Mouse (Mus musculus) urinary bladder, adult 2 months (tissue): ENCODE results near the gene Ttll6. TPM values are rescaled to one million over a fixed set of nuclear protein-coding genes. Genes with fewer than 3 reads are reported as not detected.
"Not testable (repeated sequence)": the region's sequence is repeated elsewhere in the genome, so short reads cannot be mapped to it uniquely, and the experiment has no call there.

Experiments used
- DNase-seq: peaks from one replicate; pipeline ENCODE4 v3.0.0; 2022; ENCODE audit warnings: low spot score
- polyA plus RNA-seq: library from polyadenylated mRNA; depleted of rRNA; stranded (reverse); fragments of >200 nt; gene quantifications from 2 replicates; pipeline ENCODE4 v1.2.3, GENCODE M21; 2012; rRNA removed

Gene Ttll6
- polyA plus RNA-seq = 0.04 TPM in 2 replicates

GRCm38 (mm10) chr11:96133239-96133865 lies at the start of gene Ttll6:
TSS of gene Ttll6 (plus strand) at chr11:96133786.
- peak; percentile 43 for DNase-seq

- no peak for DNase-seq
Measured at GRCm38 (mm10) chr11:96087981-96088380, 45.6 kb upstream of the Ttll6 start.

- DNase-seq = no peak
Measured at GRCm38 (mm10) chr11:96091073-96091472, 42.5 kb upstream of the Ttll6 start.

- DNase-seq = no peak
Measured at GRCm38 (mm10) chr11:96092674-96093291, 40.8 kb upstream of the Ttll6 start.

DNA sequence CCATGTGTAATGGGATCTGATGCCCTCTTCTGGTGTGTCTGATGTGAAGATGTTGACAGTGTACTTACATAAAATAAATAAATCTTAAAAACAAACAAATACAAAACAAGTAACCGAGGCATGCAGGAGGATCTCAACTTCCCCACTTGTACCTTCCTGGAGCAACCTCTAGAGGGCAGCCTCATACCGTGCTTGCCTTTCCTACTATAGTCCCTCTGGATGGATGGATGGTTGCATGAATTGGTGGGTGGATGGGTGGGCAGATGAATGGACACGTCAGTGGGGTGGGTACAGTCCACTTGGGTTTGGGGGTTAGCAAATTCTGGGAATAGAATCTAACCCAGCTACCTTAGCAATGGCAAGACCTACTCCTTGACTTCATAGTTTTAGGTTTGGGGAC lies 40.2 kb upstream of the Ttll6 start:
- DNase-seq = peak; percentile 31

DNA sequence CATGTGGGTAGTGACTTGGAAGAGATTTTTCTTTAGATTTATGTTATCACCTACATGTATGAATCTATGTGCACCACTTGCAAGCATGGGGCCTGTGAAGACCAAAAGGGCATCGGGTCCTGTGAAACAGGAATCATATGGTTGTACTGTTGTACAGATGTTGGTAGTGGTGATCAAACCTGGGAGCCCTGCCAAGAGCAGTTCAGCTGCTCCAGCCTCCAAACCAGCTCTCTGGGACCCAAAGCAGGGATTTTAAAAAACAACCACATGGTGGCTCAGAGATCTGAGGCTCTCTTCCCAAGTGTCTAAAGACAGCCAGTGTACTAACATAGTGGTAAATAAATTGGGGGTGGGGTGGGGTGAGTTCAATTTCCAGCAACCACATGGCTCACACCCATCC lies 25.2 kb upstream of the Ttll6 start:
- DNase-seq = no peak

GRCm38 (mm10) chr11:96110950-96111349 lies 22.6 kb upstream of the Ttll6 start:
- DNase-seq = not testable (repeated sequence)

- DNase-seq = no peak
Measured at GRCm38 (mm10) chr11:96111751-96112150, 21.8 kb upstream of the Ttll6 start, which contains the start of gene Calcoco2. TSS of gene Calcoco2 (minus strand) at chr11:96111964.

DNA sequence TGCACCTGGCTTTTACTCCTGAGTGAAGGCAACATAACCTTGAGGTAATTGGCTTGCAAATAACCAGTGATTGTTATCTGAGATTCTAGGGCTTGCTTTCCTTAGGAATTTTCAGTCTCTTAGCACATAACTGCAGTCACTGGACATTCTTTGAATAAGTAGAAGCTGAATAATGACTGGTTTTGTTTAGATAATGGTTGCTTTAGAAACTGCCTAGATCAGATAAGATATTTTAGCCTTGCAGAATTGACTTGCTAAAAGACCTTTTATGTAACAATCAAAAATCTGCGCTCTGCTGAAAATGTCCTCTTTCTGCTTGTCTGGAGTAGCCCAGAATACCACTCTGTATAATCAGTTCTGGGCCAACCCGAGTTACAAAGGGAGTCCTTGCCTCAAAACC lies 19.5 kb upstream of the Ttll6 start:
- no peak for DNase-seq

DNA sequence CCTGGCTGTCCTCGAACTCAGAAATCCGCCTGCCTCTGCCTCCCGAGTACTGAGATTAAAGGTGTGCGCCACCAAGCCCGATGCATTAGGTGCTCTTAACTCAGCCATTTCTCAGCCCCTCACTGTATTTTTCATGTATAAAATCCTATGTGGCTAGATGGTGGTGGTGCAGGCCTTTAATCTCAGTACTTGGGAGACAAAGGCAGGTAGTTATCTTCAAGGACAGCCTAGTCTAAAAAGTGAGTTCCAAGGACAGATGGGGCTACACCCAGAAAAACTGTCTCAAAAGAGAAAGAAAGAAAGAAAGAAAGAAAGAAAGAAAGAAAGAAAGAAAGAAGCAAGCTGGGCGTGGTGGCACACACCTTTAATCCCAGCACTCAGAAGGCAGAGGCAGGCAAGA lies 18.2 kb upstream of the Ttll6 start:
- DNase-seq = no peak

DNA sequence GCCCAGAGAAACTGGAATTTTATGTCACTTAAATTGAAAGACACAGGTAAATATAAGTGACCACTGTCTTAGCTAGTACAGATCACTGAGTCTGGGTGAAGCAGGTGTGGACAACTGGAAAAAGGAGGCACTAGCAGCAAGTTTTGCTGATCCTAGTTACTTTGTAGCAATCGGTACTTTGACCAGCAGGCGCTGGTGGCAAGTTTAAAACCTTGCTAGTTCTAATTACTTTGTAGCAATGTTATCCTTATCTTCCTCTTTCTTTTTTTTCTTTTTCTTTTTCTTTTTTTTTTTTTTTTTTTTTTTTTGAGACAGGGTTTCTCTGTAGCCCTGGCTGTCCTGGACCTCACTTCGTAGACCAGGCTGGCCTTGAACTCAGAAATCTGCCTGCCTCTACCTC lies 17.5 kb upstream of the Ttll6 start:
- no peak for DNase-seq

- not testable (repeated sequence) for DNase-seq
Measured at GRCm38 (mm10) chr11:96116925-96117324, 16.7 kb upstream of the Ttll6 start.

- no peak for DNase-seq
Measured at GRCm38 (mm10) chr11:96119401-96119800, 14.2 kb upstream of the Ttll6 start.

- DNase-seq = not testable (repeated sequence)
Measured at GRCm38 (mm10) chr11:96122806-96123205, 10.8 kb upstream of the Ttll6 start.

- no peak for DNase-seq
Measured at GRCm38 (mm10) chr11:96124052-96124914, 9.3 kb upstream of the Ttll6 start.

DNA sequence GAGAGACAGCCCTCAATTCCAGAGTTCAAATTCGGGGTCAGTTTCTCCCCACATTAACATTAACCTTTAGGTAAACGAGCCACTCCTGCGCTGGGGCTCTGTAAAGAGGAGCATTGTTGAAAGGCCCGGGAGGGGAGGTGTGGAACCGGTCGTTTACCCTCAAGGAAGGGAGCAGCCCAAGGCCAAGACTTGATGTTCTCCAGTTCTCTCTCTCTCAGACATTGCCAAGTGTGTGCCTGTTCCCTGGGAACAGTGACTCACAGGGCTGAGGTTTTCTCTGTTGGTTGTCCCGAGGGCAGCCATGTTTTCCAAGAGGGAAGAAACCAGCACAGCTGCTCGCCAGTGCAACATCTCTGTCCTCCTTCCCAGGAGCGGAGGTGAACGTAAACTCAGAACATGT lies 3.0 kb upstream of the Ttll6 start:
- no peak for DNase-seq

DNA sequence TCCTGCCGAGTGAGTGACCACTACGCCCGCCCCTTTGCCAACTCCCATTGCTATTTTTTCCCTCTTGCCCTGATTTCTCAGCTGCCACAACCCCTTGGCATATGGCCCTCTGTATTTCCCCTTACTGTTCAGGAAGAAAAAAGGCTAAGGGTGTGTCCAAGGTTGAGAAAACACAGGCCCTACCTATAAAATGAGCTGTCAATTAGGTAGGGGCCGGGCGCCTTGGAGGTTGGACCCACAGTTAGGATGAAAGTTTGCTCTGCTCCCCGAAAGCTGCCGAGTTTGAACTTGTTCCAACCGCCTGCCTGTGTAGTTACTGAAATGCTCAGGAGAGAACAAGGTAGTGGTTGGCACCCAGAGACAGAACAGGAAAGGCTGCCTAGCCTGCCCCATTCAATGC lies 2.3 kb downstream of the Ttll6 start:
- no peak for DNase-seq

- DNase-seq = no peak
Measured at GRCm38 (mm10) chr11:96140726-96141175, 7.2 kb downstream of the Ttll6 start.

DNA sequence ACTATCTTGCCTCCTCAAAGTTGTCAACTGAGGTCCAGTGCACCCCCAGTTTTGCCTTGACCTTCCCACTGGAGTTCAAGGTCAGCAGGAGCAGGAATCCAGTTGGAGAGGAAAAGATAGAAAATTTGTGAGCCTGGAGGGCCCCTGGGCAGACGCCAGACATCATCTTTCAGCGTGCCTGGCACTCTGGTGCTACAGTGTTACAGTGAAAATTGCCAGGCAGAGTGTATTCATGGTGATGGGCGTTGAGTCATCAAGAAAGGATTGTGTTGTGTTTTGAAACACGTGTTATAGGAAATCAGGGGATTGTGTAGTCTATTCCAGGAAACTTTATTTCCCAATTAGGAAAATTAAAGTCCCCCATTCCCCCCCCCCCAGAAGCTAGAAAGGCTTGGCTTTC lies 10.2 kb downstream of the Ttll6 start:
- no peak for DNase-seq

GRCm38 (mm10) chr11:96145622-96146270 lies 12.2 kb downstream of the Ttll6 start:
- DNase-seq = peak; percentile 48

GRCm38 (mm10) chr11:96147471-96147870 lies 13.9 kb downstream of the Ttll6 start:
- no peak for DNase-seq

DNA sequence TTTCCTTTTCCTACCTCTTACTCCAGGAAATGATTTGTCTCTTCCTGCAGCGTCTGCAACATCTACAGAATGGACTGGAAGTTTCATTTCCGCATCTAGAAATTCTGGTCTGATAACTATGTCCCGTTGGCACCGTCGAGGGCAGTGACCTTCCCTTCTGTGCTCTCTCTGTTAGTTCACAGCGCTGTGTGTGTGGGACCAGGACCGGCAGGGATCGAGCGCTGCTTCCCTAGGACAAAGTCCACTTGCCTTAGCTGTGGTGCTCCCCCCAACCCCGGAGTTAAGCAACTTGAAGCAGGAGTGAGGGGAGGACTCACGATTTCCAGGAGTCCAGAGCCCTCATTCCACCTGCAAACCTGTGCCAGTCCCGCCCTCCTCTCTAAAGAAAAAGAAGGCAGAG lies 31.2 kb downstream of the Ttll6 start:
- no peak for DNase-seq
